Mouse (Mus musculus): ENCODE results near the gene Vmn1r78. TPM values are rescaled to one million over a fixed set of nuclear protein-coding genes. Genes with fewer than 3 reads are reported as not detected.
"Not testable (repeated sequence)": the region's sequence is repeated elsewhere in the genome, so short reads cannot be mapped to it uniquely, and the experiment has no call there.

The Vmn1r78 gene
- total RNA-seq (2017), result not detected in 2 replicates

- ATAC-seq (replicated peaks in 1 of 2; ENCODE audit: insufficient read depth in 1 of 2, low FRiP score in 2 of 2, low TSS enrichment in 1 of 2, low read depth in 1 of 2, poor library complexity in 2 of 2, severe bottlenecking in 2 of 2), result no peak
Measured at GRCm38 (mm10) chr7:12149957-12150356, at the start of gene Vmn1r78. Vmn1r78 (plus strand) TSS chr7:12150257.

- not testable (repeated sequence) for ATAC-seq (replicated peaks in 1 of 2; ENCODE audit: insufficient read depth in 1 of 2, low FRiP score in 2 of 2, low TSS enrichment in 1 of 2, low read depth in 1 of 2, poor library complexity in 2 of 2, severe bottlenecking in 2 of 2)
Measured at GRCm38 (mm10) chr7:12156463-12156862, 6.4 kb downstream of the Vmn1r78 start.

- ATAC-seq (replicated peaks in 1 of 2; ENCODE audit: insufficient read depth in 1 of 2, low FRiP score in 2 of 2, low TSS enrichment in 1 of 2, low read depth in 1 of 2, poor library complexity in 2 of 2, severe bottlenecking in 2 of 2), result not testable (repeated sequence)
Measured at GRCm38 (mm10) chr7:12170979-12171378, 20.9 kb downstream of the Vmn1r78 start, which contains the start of gene Vmn1r79. Vmn1r79 (plus strand) TSS chr7:12171279.

GRCm38 (mm10) chr7:12172926-12173325, 22.9 kb downstream of the Vmn1r78 start:
- not testable (repeated sequence) for ATAC-seq (replicated peaks in 1 of 2; ENCODE audit: insufficient read depth in 1 of 2, low FRiP score in 2 of 2, low TSS enrichment in 1 of 2, low read depth in 1 of 2, poor library complexity in 2 of 2, severe bottlenecking in 2 of 2)

GRCm38 (mm10) chr7:12188986-12189385, 38.9 kb downstream of the Vmn1r78 start, which contains the start of gene Vmn1r80:
Vmn1r80 (plus strand) TSS chr7:12189286.
- no peak for ATAC-seq (replicated peaks in 1 of 2; ENCODE audit: insufficient read depth in 1 of 2, low FRiP score in 2 of 2, low TSS enrichment in 1 of 2, low read depth in 1 of 2, poor library complexity in 2 of 2, severe bottlenecking in 2 of 2)

GRCm38 (mm10) chr7:12204141-12204540, 54.1 kb downstream of the Vmn1r78 start:
- no peak for ATAC-seq (replicated peaks in 1 of 2; ENCODE audit: insufficient read depth in 1 of 2, low FRiP score in 2 of 2, low TSS enrichment in 1 of 2, low read depth in 1 of 2, poor library complexity in 2 of 2, severe bottlenecking in 2 of 2)

Other genes starting within 250 kb of the Vmn1r78 start
- not detected in 2 replicates for gene Vmn1r76, start 212.0 kb upstream of the Vmn1r78 start, total RNA-seq (2017)
- gene Vmn1r77, start 113.5 kb upstream of the Vmn1r78 start, total RNA-seq (2017), result not detected in 2 replicates
- gene Vmn1r79, start 21.0 kb downstream of the Vmn1r78 start, total RNA-seq (2017), result not detected in 2 replicates
- not detected in 2 replicates for gene Vmn1r80, start 39.0 kb downstream of the Vmn1r78 start, total RNA-seq (2017)
- gene Vmn1r81, start 118.0 kb downstream of the Vmn1r78 start, total RNA-seq (2017), result not detected in 2 replicates
- gene Vmn1r82, start 150.2 kb downstream of the Vmn1r78 start, total RNA-seq (2017), result not detected in 2 replicates
- gene Vmn1r83, start 179.2 kb downstream of the Vmn1r78 start, total RNA-seq (2017), result not detected in 2 replicates
- not detected in 2 replicates for gene Vmn1r84, start 219.0 kb downstream of the Vmn1r78 start, total RNA-seq (2017)

Measured in hematopoietic stem cell, adult 5-6 weeks (primary cell).